Mouse (Mus musculus): ENCODE results near the gene Sct. TPM values are rescaled to one million over a fixed set of nuclear protein-coding genes. Genes with fewer than 3 reads are reported as not detected.

Sct gene
- total RNA-seq, 1 experiment from 2014 or later = not detected

DNA sequence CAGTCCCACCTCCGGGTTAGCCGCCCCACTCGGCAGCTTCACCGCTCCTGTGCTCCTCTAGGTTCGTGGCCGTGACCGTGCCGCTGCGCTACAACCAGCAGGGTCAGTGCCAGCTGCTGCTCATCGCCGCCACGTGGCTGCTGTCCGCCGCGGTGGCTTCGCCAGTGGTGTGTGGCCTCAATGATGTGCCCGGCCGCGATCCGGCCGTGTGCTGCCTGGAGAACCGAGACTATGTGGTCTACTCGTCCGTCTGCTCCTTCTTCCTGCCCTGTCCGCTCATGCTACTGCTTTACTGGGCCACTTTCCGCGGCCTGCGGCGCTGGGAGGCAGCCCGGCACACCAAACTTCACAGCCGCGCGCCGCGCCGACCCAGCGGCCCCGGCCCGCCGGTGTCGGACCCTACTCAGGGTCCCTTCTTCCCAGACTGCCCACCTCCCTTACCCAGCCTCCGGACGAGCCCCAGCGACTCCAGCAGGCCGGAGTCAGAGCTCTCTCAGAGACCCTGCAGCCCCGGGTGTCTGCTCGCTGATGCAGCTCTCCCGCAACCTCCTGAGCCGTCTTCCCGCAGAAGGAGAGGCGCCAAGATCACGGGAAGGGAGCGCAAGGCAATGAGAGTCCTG lies 15.0 kb upstream of the Sct start:
- peak in 1 of 2 experiments; percentile 19; a peak in 1 of 4 replicates for ATAC-seq (replicated peaks in 1 of 2; ENCODE audit: insufficient read depth in 1 of 2, low FRiP score in 2 of 2, low TSS enrichment in 1 of 2, low read depth in 1 of 2, poor library complexity in 2 of 2, severe bottlenecking in 2 of 2)

DNA sequence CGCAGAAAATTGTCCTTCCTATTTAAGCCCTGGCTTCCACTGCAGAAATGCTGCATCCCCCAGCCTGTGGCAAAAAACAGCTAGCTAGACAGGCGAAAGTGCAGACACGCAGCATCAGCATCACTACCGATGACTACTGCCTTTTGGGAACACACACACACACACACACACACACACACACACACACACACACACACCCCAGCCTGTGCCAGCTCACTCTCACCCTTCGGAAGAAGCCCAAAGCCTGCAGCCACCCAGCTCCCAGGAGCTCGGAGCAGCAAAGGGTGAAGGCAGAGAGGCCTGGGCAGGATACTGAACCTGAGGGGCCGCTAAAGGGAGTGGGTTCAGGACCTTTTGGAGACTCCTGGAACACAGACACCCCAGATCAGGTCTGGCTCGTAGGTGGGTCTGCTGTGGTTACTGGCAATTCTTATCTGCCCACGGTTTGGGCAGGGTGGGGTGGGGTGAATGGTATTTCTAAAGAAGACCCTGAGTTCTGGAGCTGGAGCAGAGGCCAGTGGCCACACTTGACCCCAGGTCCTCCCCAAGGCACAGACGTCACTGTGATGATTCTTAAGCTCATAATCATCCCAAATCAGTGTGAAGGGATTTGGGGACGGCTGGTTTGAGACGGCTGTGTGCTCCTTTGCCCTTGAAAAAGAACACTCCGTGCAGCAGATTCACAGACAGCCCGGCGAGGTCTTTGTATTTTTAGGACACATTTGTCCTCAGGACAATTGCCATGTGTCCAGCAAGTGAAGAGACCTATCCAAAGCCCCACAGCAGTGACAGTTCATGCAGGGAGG lies 13.9 kb upstream of the Sct start:
- ATAC-seq (replicated peaks in 1 of 2; ENCODE audit: insufficient read depth in 1 of 2, low FRiP score in 2 of 2, low TSS enrichment in 1 of 2, low read depth in 1 of 2, poor library complexity in 2 of 2, severe bottlenecking in 2 of 2) = no peak

DNA sequence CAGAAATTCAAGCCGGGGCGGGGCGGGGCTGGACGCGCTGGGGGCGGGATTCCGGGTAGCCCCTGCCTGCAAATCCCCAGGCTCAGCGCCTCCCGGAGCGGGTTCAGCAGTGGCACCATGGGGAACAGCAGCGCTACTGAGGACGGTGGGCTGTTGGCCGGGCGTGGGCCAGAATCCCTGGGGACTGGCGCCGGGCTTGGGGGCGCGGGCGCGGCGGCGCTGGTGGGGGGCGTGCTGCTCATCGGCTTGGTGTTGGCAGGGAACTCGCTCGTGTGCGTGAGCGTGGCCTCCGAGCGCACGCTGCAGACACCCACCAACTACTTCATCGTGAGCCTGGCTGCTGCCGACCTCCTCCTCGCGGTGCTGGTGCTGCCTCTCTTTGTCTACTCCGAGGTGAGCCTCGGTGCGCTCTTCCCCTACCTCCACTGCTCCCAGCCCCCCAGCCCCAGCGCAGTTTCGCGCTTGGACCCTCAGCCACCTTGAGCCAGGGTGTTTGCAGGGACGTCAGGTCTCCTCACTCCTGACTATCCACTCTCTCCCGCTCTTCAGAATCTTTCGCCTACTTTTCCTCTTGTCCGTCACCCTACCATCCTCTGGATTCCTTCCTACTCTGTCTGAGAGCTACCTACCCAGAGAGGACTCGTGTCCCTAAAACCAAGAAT lies 13.1 kb upstream of the Sct start, which contains the start of gene Drd4:
Gene Drd4 (plus strand): TSS at position 86 of the 662 bp plus-strand sequence.
- ATAC-seq (replicated peaks in 1 of 2; ENCODE audit: insufficient read depth in 1 of 2, low FRiP score in 2 of 2, low TSS enrichment in 1 of 2, low read depth in 1 of 2, poor library complexity in 2 of 2, severe bottlenecking in 2 of 2) = 0 out of 4 replicates have a peak, but pooled peaks of 1 of the 2 experiments have one; percentile 14

DNA sequence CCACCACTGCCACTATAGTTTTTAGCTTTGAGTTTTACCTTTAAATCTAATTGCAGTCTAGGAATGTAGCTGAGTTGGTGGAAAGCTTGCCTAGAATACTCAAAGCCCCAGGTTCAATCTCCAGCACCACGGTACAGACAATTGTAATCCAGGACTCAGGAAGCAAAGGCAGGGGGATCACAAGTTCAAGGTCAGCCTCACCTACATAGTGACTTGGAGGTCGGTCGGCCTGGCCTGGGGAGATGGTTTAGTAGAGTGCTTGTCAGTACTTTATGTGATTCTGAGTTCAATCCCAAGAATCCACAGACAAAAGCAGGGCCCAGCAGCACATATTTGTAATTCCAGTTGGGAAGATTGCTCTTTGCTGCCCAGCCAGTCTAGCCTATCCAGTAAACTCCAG lies 9.1 kb upstream of the Sct start:
- ATAC-seq (replicated peaks in 1 of 2; ENCODE audit: insufficient read depth in 1 of 2, low FRiP score in 2 of 2, low TSS enrichment in 1 of 2, low read depth in 1 of 2, poor library complexity in 2 of 2, severe bottlenecking in 2 of 2) = no peak

DNA sequence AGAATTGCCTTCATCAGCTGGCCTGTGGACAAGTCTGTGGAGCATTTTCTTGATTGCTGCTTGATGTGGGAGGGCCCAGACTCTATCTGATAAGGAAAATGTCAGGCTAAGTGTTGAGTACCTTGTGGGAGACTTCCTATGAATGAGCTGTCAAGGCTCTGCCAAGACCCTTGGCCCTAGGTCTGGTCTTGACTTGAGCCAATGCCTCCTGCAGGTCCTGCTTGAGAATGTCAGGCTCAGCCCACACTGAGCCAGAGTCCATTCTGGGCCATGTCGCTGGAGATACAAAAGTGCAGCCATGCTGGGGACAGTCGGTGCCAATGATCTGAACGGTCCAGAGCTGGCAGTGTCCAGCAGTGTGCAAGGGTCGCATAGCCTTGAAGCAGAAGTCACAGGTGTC lies 3.8 kb upstream of the Sct start:
- ATAC-seq (replicated peaks in 1 of 2; ENCODE audit: insufficient read depth in 1 of 2, low FRiP score in 2 of 2, low TSS enrichment in 1 of 2, low read depth in 1 of 2, poor library complexity in 2 of 2, severe bottlenecking in 2 of 2) = no peak

DNA sequence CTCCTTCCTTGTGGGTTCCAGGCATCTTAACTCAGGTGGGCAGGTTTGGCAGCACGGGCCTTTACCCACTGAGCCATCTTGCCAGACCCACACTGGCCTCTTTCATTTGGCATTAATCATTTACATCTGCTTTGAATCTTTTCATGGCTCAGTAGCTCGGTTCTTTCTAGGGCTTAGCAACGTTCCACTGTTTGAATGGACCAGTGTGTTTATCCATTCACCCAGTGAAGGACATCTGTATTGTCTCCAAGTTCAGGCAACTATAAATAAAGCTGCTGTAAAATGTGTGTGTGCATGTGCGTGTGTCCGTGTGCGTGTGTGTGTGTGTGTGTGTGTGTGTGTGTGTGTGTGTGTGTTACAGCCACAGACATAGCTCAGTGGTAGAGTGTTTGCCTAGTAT lies 2.5 kb upstream of the Sct start:
- no peak for ATAC-seq (replicated peaks in 1 of 2; ENCODE audit: insufficient read depth in 1 of 2, low FRiP score in 2 of 2, low TSS enrichment in 1 of 2, low read depth in 1 of 2, poor library complexity in 2 of 2, severe bottlenecking in 2 of 2)

DNA sequence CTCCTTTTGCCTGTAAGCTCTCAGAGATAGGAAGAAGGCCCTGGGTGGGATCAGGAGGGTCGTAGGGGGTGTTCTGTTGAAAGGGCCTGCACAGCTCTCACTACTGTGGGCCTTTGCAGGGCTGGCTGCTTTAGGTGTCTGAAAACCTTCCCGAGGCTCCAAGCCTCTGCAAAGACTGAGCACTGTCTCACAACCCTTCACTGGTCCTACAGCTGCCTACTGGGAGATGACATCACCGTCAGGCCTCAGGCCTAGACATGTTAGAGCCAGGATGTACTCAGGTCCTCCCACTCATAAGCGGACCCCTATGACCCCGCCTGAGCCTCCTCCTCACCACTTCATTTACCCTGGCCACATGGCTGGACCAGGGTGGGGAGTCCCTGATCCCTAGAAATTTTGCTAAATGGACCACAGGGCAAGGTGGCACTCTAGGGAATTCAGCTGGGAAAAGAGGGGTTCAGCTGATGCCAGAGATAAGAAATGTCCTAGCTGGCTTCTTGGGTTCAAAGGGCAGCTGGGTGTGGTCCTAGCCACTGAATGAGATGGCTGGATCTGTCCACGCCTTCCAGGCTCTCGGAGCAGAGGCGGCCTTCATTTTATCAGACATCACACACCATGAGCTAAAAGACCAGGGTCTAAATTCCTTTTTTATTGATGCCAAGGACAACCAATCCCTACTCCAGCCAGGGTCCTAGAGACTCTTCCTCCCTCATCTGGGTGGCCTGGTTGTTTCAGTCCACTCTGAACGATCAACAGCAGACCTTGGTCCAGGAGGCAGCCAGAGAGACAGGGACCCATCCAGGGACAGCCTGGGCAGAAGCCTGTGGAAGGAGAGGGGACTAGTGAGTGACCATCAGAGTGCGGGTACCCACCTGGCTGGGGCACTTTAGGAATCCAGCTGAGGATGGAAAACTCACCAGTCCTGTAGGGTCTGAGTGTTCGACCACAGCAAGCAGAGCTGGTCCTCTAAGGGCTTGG lies 943 bp downstream of the Sct start:
- no peak for ATAC-seq (replicated peaks in 1 of 2; ENCODE audit: insufficient read depth in 1 of 2, low FRiP score in 2 of 2, low TSS enrichment in 1 of 2, low read depth in 1 of 2, poor library complexity in 2 of 2, severe bottlenecking in 2 of 2)

DNA sequence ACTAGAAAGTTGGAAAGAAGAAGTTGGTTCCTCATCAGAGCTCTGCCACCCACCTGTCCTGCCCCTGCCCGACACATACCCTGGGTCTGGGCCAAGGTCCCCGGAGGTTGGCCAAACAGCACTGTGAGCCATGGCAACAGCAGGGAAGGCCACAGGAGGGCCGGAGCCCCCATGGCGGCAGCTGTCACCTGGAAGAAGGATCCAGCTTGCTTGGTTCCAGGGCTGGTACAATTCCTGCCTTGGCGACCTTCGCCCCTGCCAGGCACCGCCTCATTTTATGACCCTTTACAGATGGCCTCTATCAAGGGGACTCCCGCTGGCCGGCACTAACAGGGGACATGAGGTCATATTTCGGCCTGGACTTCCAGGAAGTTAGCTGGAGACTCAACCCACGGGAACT lies 2.4 kb downstream of the Sct start, which contains the start of gene Cdhr5:
Gene Cdhr5 (minus strand): TSS at position 241 of the 400 bp plus-strand sequence.
- ATAC-seq (replicated peaks in 1 of 2; ENCODE audit: insufficient read depth in 1 of 2, low FRiP score in 2 of 2, low TSS enrichment in 1 of 2, low read depth in 1 of 2, poor library complexity in 2 of 2, severe bottlenecking in 2 of 2) = no peak

DNA sequence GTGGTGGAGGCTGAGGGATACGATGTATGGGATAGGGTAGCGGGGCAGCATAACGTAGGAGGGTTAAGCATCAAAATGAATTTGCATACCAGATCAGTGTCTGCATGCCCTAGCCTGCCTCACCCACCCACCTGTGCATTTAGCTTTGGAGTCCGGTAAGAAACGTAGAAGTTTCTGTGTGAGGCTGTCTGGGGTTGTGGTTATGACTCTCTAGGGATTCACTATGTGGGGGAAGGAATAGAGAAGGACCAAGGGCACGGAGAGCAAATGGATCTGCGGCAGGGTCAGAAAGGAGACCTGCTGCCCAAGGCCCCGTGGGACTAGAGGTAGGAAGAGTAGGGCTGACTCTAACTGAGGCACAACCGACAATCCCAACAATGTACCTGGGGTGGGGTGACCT lies 3.6 kb downstream of the Sct start:
- ATAC-seq (replicated peaks in 1 of 2; ENCODE audit: insufficient read depth in 1 of 2, low FRiP score in 2 of 2, low TSS enrichment in 1 of 2, low read depth in 1 of 2, poor library complexity in 2 of 2, severe bottlenecking in 2 of 2) = no peak

DNA sequence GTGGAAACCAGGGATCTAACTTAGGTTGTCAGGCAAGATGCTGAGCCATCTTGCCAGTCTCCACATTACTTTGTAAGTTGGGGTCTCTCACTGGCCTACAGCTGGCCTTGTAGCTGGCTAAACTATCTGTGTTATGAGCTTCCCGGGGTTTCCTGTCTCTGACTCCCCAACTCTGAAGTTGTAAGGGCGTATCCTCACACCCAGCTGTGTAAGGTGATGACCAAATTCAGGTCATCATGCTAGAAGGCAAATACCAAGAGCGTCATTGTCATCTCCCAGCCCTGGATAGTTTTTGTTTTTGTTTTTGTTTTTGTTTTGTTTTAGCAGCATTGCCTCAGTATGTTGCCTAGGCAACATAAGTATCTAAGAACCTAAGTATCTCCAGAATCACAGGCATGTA lies 8.3 kb downstream of the Sct start:
- ATAC-seq (replicated peaks in 1 of 2; ENCODE audit: insufficient read depth in 1 of 2, low FRiP score in 2 of 2, low TSS enrichment in 1 of 2, low read depth in 1 of 2, poor library complexity in 2 of 2, severe bottlenecking in 2 of 2) = no peak

DNA sequence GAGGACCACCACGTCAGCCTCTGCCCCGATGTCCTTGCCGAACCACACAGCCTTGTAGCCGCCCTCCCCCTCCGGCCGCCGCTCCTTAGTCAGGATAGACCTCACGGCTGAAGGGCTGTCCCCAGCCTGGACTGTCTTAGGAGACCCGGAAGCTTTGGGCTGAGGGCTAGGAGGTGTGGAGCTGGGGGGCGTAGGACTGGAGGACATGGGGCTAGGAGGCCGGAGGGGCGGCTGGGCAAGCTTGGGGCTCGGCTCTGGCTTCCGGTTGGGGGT lies 9.7 kb downstream of the Sct start:
- no peak for ATAC-seq (replicated peaks in 1 of 2; ENCODE audit: insufficient read depth in 1 of 2, low FRiP score in 2 of 2, low TSS enrichment in 1 of 2, low read depth in 1 of 2, poor library complexity in 2 of 2, severe bottlenecking in 2 of 2)

DNA sequence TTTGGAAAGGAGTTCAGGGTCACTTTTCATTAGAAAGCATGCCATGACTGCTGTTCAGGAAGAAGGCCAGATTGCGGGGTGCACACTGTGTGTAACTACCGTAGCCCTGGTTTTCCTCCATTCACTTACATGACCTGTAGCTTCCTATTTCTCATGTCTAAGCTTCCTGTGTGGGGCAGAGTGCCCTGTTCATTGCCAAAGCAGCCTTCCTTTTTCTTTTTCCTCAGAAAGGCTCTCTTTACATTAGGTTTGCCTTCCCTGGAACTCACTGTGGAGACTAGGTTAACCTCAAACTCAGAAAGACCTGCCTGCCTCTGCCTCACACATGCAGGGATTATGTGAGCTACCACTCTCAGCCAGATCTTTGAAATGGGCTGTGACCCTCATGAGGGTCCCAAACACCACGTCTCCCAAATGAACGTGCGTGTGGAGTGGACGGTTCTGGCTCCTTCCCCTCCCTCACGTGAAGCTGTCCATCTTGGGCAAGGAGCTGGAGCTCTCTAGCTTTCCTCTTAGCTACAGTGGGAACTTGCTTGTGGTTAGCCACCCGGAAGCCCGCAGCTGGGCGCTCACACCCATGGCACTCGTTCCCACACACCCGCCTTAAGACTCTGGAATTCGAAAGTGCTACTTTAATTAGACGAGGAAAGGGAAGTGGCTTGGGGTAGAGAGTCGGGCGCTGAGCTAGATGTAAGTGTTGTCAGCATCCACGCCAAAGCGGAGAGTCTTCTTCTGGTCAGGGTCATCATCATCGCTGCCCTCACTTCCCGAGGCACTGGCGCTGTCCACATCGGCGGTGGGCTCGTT lies 10.3 kb downstream of the Sct start:
- ATAC-seq (replicated peaks in 1 of 2; ENCODE audit: insufficient read depth in 1 of 2, low FRiP score in 2 of 2, low TSS enrichment in 1 of 2, low read depth in 1 of 2, poor library complexity in 2 of 2, severe bottlenecking in 2 of 2) = peak; percentile 39 to 43

DNA sequence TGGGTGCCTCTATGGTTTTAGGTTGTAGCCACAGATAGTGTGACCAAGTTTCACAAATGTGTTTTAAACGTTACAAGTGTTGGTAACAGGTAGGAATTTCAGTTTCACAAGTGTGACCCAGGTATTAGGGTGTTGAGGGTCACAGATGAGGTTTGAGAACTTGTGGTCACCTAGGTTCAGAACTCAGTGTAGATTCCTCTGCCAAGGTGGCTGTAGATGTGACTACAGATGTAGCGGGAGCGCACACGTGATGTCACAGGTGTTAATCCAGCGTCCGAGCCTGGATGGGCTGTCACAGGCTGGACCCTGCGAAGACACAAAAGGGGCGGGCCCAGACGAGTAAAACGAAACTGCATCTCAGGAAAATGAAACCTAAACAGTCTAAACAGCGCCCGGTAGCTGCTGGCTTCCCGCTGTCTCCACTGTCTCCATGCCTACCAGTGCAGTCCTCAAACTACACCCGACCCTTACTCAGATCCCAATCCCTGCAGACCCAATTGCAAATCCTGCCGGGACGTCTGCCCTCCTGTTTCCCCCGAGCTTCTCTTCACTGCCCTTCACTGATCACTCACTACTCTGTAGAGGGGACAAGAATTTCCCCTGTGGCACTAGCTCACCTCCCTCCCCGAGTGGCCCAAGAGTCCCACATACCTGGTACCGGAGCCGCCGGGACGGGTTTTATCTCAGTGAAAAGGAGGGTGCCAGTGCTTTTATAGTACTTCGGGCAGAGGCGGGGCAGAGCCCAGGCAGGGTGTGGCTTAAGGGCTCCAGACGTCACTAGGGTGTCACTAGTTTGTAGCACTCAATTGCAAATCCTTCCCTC lies 13.0 kb downstream of the Sct start, which contains the start of gene Irf7:
Gene Irf7 (minus strand): TSS at position 743 of the 823 bp plus-strand sequence.
- ATAC-seq (replicated peaks in 1 of 2; ENCODE audit: insufficient read depth in 1 of 2, low FRiP score in 2 of 2, low TSS enrichment in 1 of 2, low read depth in 1 of 2, poor library complexity in 2 of 2, severe bottlenecking in 2 of 2) = peak; percentile 59 to 61

DNA sequence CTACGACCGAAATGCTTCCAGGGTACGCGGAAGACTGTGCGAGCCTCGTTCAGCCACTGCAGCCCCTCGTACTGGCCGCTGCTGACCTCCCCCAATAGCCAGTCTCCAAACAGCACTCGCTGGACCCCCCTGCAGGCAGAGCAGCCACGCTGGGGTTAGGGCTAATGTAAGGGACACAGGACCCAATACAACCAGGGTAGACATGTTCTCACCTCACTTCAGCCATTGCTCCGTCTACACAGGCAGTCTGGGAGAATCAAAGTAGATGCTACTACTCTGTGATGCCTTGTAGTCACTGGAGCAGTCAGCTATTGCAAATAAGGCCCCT lies 13.6 kb downstream of the Sct start:
- ATAC-seq (replicated peaks in 1 of 2; ENCODE audit: insufficient read depth in 1 of 2, low FRiP score in 2 of 2, low TSS enrichment in 1 of 2, low read depth in 1 of 2, poor library complexity in 2 of 2, severe bottlenecking in 2 of 2) = no peak

DNA sequence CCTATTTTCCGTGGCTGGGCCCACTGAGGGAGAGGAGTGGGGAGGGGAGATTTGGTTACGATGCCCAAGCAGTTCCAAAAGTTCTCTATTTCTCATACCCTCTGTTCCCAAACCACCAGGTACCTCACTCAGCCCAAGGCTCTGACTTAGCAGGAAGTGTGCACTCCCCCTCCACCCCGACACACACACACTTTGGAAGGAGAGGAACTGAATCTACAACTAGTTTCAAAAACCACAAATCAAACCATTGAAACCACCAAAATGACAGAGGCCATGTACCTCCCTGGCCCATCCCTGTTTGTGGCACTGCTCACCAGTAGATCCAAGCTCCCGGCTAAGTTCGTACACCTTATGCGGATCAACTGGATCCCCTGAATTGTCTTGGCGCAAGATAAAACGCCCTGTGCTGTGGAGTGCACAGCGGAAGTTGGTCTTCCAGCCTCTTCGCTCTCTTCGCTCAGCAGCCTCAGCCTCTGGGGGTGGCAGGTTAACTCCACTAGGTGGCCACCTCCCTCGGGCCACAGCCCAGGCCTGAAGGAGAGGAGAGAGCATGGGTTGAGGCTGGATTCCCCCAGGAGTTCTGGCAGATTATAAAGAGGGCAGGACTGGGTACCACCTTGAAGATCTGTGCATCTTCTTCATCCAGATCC lies 14.0 kb downstream of the Sct start:
- ATAC-seq (replicated peaks in 1 of 2; ENCODE audit: insufficient read depth in 1 of 2, low FRiP score in 2 of 2, low TSS enrichment in 1 of 2, low read depth in 1 of 2, poor library complexity in 2 of 2, severe bottlenecking in 2 of 2) = peak; percentile 34 to 48

All from hematopoietic stem cell, adult 5-6 weeks (primary cell).